Mouse (Mus musculus): Measurements from ENCODE around the gene Ptpn23.

DNA sequence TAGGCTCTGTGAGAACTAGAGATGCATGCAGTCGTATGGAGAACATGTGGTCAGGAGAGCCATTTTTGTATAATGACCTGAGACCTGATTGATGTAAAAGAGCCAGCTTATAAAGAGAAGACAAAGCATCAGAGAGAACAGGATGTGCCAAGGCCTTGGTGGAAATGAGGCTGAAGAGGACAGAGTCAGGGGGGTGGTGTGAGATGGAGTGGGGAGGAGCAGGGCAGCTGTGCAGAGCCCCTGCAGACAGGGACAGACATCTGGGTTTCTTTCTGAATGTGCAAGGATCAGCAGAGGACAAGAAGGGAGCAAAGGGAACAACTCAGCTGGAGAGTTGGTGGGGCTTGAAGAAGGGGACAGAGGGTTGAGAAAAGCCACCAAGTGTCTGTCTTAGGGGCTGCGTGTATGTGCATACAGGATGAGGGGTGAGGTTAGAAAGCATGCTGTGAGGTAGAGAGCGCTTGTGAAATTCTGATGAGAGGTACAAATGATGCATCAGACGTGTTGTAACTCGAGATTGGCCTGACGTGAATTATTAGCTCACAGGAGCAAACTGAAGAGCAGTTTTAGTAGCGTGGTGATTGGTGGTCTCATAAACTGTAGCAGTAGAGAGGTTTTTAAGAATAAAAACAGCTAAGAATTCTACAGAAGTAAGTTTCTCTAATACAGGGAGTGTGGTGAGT is 62.8 kb downstream of the Ptpn23 start:
- TF ChIP-seq GATA1 (IDR thresholded peaks at IDR 0.05; ENCODE audit: borderline replicate concordance, low read length) (no peak), FLI1 (IDR thresholded peaks at IDR 0.05; ENCODE audit: low read length) (no peak)
